Mouse (Mus musculus) myocyte (in vitro differentiated cells): ENCODE results near the gene Larp4b.

Experiments used
- POLR2A ChIP-seq: IDR thresholded peaks from one replicate; pipeline ENCODE4 v1.6.1; 2011; ENCODE audit warnings: low read depth, mild to moderate bottlenecking, control low read depth, moderate library complexity; ENCODE audit not compliant: insufficient read length
- TCF12 ChIP-seq: IDR thresholded peaks from one replicate; pipeline ENCODE4 v1.6.1; 2011; ENCODE audit warnings: mild to moderate bottlenecking, control low read depth; ENCODE audit not compliant: poor library complexity, insufficient read depth, severe bottlenecking

DNA sequence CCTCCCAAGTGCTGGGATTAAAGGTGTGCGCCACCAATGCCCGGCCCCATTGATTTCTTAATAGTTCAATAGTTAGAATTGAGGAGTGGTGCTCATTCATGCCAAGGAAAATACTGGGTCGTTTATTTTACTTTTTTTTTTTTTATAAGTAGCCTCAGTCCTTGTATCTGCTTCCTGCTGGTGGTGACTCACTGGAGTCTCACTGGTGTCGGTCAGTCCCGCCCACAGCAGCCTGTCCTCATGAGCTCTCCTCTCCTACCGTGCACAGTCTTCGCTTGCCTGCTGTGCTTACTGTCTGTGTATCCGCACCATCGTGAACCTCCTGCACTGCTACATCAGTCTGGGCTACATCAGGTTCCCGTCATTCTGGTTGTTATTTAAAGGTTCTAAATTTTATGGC, 46.5 kb downstream of the Larp4b start:
- TF ChIP-seq TCF12, result no peak
- TF ChIP-seq POLR2A, result peak; percentile 36
